Mouse (Mus musculus) limb, embryonic 14.5 days (tissue): ENCODE results near the gene Prkcz. TPM values are rescaled to one million over a fixed set of nuclear protein-coding genes. Genes with fewer than 3 reads are reported as not detected.

Experiments
- ATAC-seq: fragments of 200-750 bp; cut with Nextera tagmentation; 2 replicates; pipeline ENCODE4 v1.8.0; 2017; ENCODE audit warnings: low read depth, moderate number of reproducible peaks, moderate TSS enrichment; ENCODE audit not compliant: low FRiP score
- DNase-seq: peaks from one replicate; pipeline ENCODE4 v3.0.0-alpha.2; 2015; ENCODE audit warnings: low spot score
- H3K27ac ChIP-seq: fragments of 300-500 bp; sonication (generic); replicated peaks from 2 replicates; pipeline ENCODE4 v1.5.1; 2014; ENCODE audit warnings: low read depth, mild to moderate bottlenecking, low read length, moderate library complexity, mixed read lengths
- H3K27me3 ChIP-seq: fragments of 300-500 bp; sonication (generic); 2 replicates; pipeline ENCODE4 v1.6.1; 2014; ENCODE audit warnings: low read length, mixed read lengths; ENCODE audit not compliant: control insufficient read depth, insufficient read depth
- H3K36me3 ChIP-seq: fragments of 300-500 bp; sonication (generic); 2 replicates; pipeline ENCODE4 v1.6.1; 2014; ENCODE audit warnings: mild to moderate bottlenecking, low read length, moderate library complexity, mixed read lengths; ENCODE audit not compliant: control insufficient read depth, insufficient read depth
- H3K4me1 ChIP-seq: fragments of 300-500 bp; sonication (generic); 2 replicates; pipeline ENCODE4 v1.6.1; 2014; ENCODE audit warnings: antibody characterized with exemption, low read length, mixed read lengths; ENCODE audit not compliant: control insufficient read depth, insufficient read depth
- H3K4me2 ChIP-seq: fragments of 300-500 bp; sonication (generic); replicated peaks from 2 replicates; pipeline ENCODE4 v1.6.1; 2014; ENCODE audit warnings: low read depth, mild to moderate bottlenecking, low read length, moderate library complexity; ENCODE audit not compliant: severe bottlenecking
- H3K4me3 ChIP-seq: fragments of 300-500 bp; sonication (generic); replicated peaks from 2 replicates; pipeline ENCODE4 v1.5.1; 2014; ENCODE audit warnings: low read length
- H3K9ac ChIP-seq: fragments of 300-500 bp; sonication (generic); 2 replicates; pipeline ENCODE4 v1.6.1; 2014; ENCODE audit warnings: mild to moderate bottlenecking, low read depth, low read length, moderate library complexity; ENCODE audit not compliant: severe bottlenecking
- H3K9me3 ChIP-seq: fragments of 300-500 bp; sonication (generic); 2 replicates; pipeline ENCODE4 v1.6.1; 2016; ENCODE audit warnings: low read length; ENCODE audit not compliant: control insufficient read depth
- POLR2A ChIP-seq: fragments of 200-500 bp; IDR thresholded peaks from 2 replicates; pipeline ENCODE4 v1.8.0; 2012; ENCODE audit warnings: inconsistent platforms, mild to moderate bottlenecking, moderate library complexity, borderline replicate concordance; ENCODE audit not compliant: insufficient read depth, insufficient read length; ENCODE audit errors: extremely low read depth
- WGBS: fragments of 180-500 bp; shearing (Covaris S2); extraction: QIAGEN DNeasy Blood & Tissue Kit; methylation state at CpG from one replicate; pipeline ENCODE4 v1.1.7; 2014; 5-methylcytosine and 5-hydroxymethylcytosine counted together
- polyA plus RNA-seq, 2 experiments: library from polyadenylated mRNA; depleted of rRNA in 1 of 2; stranded (reverse) in 1 of 2; unstranded in 1 of 2; fragments of >200 nt; fragmentation: Nextera tagmentation in 1 of 2; extraction: Ambion mirVana in 1 of 2; gene quantifications; 2 replicates each; pipeline versions ENCODE4 v1.2.1 to v1.2.3; 2012 to 2014

Gene Prkcz
- polyA plus RNA-seq, 2 experiments, result 7.1 to 7.4 TPM

DNA sequence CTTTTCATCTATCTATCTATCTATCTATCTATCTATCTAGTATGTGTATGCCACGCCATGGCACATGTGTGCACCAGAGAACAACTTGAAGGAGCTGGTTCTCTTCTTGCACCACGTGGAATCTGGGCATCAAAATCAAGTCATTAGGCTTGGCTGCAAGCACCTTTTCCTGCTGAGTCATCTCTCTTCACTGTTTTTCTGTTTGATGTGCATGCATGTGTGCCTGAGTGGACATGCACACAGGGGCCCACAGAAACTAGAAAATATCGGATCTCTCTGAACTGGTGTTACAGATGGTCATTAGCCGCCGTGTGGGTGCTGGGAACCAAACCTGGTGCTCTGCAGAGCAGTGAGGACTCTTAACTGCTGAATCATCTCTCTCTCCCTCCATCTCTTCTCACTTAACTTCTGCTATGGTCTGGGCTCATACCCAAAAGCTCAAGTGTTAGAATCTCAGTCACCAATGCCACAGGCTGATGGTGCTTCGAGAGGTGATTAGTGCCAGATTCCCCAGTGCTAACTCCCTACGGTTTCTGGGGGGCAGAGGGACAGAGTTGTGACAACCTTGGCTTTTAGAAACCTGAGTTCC is 56.6 kb downstream of the Prkcz start:
- H3K4me3 ChIP-seq, result no peak overlapping the region
- H3K27ac ChIP-seq, result no peak overlapping the region
- no peaks in the 10 kb centered on the region for H3K9me3 ChIP-seq
- H3K36me3 ChIP-seq, result no peaks in the 10 kb centered on the region
- no peak for TF ChIP-seq POLR2A
- no peaks in the 10 kb centered on the region for H3K27me3 ChIP-seq
- peaks cover 40% of the 10 kb centered on the region for H3K4me1 ChIP-seq
- ATAC-seq (no peak), DNase-seq (no peak)
- WGBS, result 79% methylated on average over 7 of the region's 7 CpGs
- no peak overlapping the region for H3K4me2 ChIP-seq
- no peak overlapping the region for H3K9ac ChIP-seq

- no peak for DNase-seq
- no peak for ATAC-seq
- H3K9ac ChIP-seq, result no peak overlapping the region; the same call in 1 of the 2 replicates
- H3K9me3 ChIP-seq, result no peaks in the 10 kb centered on the region
- no peak overlapping the region for H3K4me2 ChIP-seq
- no peaks in the 10 kb centered on the region for H3K36me3 ChIP-seq
- no peak overlapping the region for H3K4me3 ChIP-seq
- peak overlapping the region; percentile 74 for H3K27ac ChIP-seq
- TF ChIP-seq POLR2A, result no peak
- 43% methylated on average over 4 of the region's 4 CpGs for WGBS
- H3K27me3 ChIP-seq, result no peaks in the 10 kb centered on the region
- peaks cover 25% of the 10 kb centered on the region for H3K4me1 ChIP-seq
Observed at GRCm38 (mm10) chr4:155301965-155302364, 59.2 kb downstream of the Prkcz start.

GRCm38 (mm10) chr4:155301098-155301447 is 60.1 kb downstream of the Prkcz start:
- TF ChIP-seq POLR2A, result no peak
- H3K4me1 ChIP-seq, result peaks cover 22% of the 10 kb centered on the region
- DNase-seq (no peak), ATAC-seq (no peak)
- no peaks in the 10 kb centered on the region for H3K36me3 ChIP-seq
- H3K27ac ChIP-seq, result peak overlapping the region; percentile 74
- WGBS, result 94% methylated on average over 7 of the region's 7 CpGs
- no peak overlapping the region for H3K4me3 ChIP-seq
- no peak overlapping the region for H3K4me2 ChIP-seq
- H3K27me3 ChIP-seq, result no peaks in the 10 kb centered on the region
- 0 out of 2 replicates have a peak overlapping the region, but pooled peaks have one; percentile 18 for H3K9ac ChIP-seq
- no peaks in the 10 kb centered on the region for H3K9me3 ChIP-seq

- Histone ChIP-seq H3K27me3 (no peaks in the 10 kb centered on the region), H3K36me3 (no peaks in the 10 kb centered on the region), H3K9me3 (no peaks in the 10 kb centered on the region), H3K27ac (peak overlapping the region; percentile 74; the same call in 1 of the 2 replicates), H3K4me3 (no peak overlapping the region), H3K4me2 (no peak overlapping the region), H3K9ac (0 out of 2 replicates have a peak overlapping the region, but pooled peaks have one; percentile 18), H3K4me1 (peaks cover 17% of the 10 kb centered on the region)
- no peak for ATAC-seq
- 79% methylated on average over 21 of the region's 21 CpGs for WGBS
- DNase-seq, result no peak
- TF ChIP-seq POLR2A, result no peak
Observed at GRCm38 (mm10) chr4:155300421-155301097, 60.6 kb downstream of the Prkcz start.

- DNase-seq, result no peak
- no peak for ATAC-seq
- 84% methylated on average over 4 of the region's 4 CpGs for WGBS
- Histone ChIP-seq H3K9me3 (no peaks in the 10 kb centered on the region), H3K4me3 (no peak overlapping the region), H3K27ac (no peak overlapping the region), H3K4me2 (no peak overlapping the region), H3K4me1 (peaks cover 12% of the 10 kb centered on the region; the same call in 1 of the 2 replicates), H3K27me3 (no peaks in the 10 kb centered on the region), H3K36me3 (no peaks in the 10 kb centered on the region), H3K9ac (no peak overlapping the region)
- TF ChIP-seq POLR2A, result no peak
Observed at GRCm38 (mm10) chr4:155298826-155299225, 62.3 kb downstream of the Prkcz start.
